Mouse (Mus musculus) E14TG2a.4 (cell line): Measurements from ENCODE around the gene Sart3.

ENCODE experiments used
- CTCF ChIP-seq: conservative IDR thresholded peaks from 2 replicates; pipeline ENCODE4 v1.5.1; 2014; ENCODE audit warnings: low read length
- NANOG ChIP-seq: IDR thresholded peaks from 2 replicates; pipeline ENCODE4 v1.6.1; 2014; ENCODE audit warnings: borderline replicate concordance, low read length, mixed read lengths

DNA sequence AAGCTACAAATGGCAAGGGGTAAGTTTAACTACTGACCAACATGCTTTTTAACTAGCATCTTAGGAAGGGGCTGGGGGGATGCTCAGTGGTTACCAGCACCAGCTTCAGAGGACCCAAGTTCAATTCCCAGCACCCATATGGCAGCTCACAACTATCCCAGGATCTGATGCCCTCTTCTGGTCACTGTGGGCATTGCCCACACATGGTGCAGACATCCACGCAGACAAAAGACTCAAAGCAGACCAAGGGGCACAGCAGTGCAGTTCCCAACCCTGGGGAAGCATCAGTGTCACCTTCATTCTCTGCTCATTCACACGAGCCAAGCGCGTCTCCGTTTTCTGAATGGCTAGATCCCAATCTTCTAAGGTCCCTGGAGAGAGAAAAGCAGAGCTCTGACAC, 24.7 kb downstream of the Sart3 start:
- peak; percentile 64 for TF ChIP-seq CTCF
- no peak for TF ChIP-seq NANOG
